In genomic region chr11:88849732-88850131, GRCm38 (mm10) we compare ENCODE assay signal across 8 mouse cellular contexts. TPM values are rescaled to one million over a fixed set of nuclear protein-coding genes. Genes with fewer than 3 reads are reported as not detected.
DNase-seq lines count a peak whose midpoint lies in the region; ATAC-seq and TF ChIP-seq lines count a peak whose summit lies in the region.

No protein-coding gene starts in this region.

- no peak overlapping the region for H3K9ac ChIP-seq in heart, adult 2 months (ENCODE audit: low read depth, low read length)
- H3K9ac ChIP-seq in embryonic facial prominence, embryonic 11.5 days (replicated peaks; ENCODE audit: low read length), result no peak overlapping the region
- no peak overlapping the region for H3K9ac ChIP-seq in kidney, embryonic 14.5 days (ENCODE audit: low read depth, low read length)

- peaks cover 1% of the 10 kb centered on the region; the same call in 1 of the 2 replicates for H3K79me2 ChIP-seq in heart, adult 2 months (replicated peaks; ENCODE audit: control insufficient read depth, insufficient read depth, low read length)

- TF ChIP-seq CTCF in heart, adult 2 months (IDR thresholded peaks at IDR 0.05), result peak; percentile 66

- H3K4me3 ChIP-seq in heart, adult 2 months, result no peak overlapping the region
- no peak overlapping the region for H3K4me3 ChIP-seq in embryonic facial prominence, embryonic 11.5 days (ENCODE audit: low read depth, low read length)
- no peak overlapping the region for H3K4me3 ChIP-seq in kidney, embryonic 14.5 days (ENCODE audit: low read length)

- 22% methylated on average over 3 of the region's 3 CpGs for WGBS in heart, adult 2 months
- WGBS in embryonic facial prominence, embryonic 11.5 days, result 80% methylated on average over 3 of the region's 3 CpGs
- WGBS in kidney, embryonic 14.5 days, result 53% methylated on average over 3 of the region's 3 CpGs

- peaks cover 9% of the 10 kb centered on the region for H3K36me3 ChIP-seq in heart, adult 2 months (ENCODE audit: control insufficient read depth, insufficient read depth, low read length)
- H3K36me3 ChIP-seq in embryonic facial prominence, embryonic 11.5 days (replicated peaks; ENCODE audit: control insufficient read depth, insufficient read depth, low read depth, low read length), result no peaks in the 10 kb centered on the region
- peaks cover 6% of the 10 kb centered on the region for H3K36me3 ChIP-seq in kidney, embryonic 14.5 days (ENCODE audit: control insufficient read depth, insufficient read depth, low read length)

- intact Hi-C loops in heart, adult 2 months (cut with DNase I), result loop anchor here (1.0 to 5.0 kb wide), 4 partner anchors 13 to 106 kb away; partner anchors contain the start of gene Scpep1
- intact Hi-C loops in heart, postnatal 25 days (cut with DNase I), result loop anchor here (2.0 to 5.0 kb wide), 3 partner anchors 58 to 123 kb away; partner anchors contain the start of genes Coil and Scpep1

- peak overlapping the region; percentile 89 for H3K27ac ChIP-seq in heart, adult 2 months
- H3K27ac ChIP-seq in embryonic facial prominence, embryonic 11.5 days (replicated peaks; ENCODE audit: low read depth, low read length), result no peak overlapping the region
- no peak overlapping the region; the same call in 1 of the 2 replicates for H3K27ac ChIP-seq in kidney, embryonic 14.5 days (ENCODE audit: low read depth, low read length)

- no peaks in the 10 kb centered on the region for H3K9me3 ChIP-seq in embryonic facial prominence, embryonic 11.5 days (replicated peaks; ENCODE audit: control insufficient read depth, low read length)
- no peaks in the 10 kb centered on the region for H3K9me3 ChIP-seq in kidney, embryonic 14.5 days (ENCODE audit: control insufficient read depth, low read length)

- peak in 1 of 2 experiments; percentile 29 for DNase-seq in heart, adult 2 months
- DNase-seq in heart, postnatal 25 days (ENCODE audit: low spot score), result no peak
- DNase-seq in 3T3-L1 (ENCODE audit: low read depth, low spot score), result peak; percentile 51
- peak; percentile 23 for DNase-seq in embryonic facial prominence, embryonic 11.5 days (ENCODE audit: low spot score)
- DNase-seq in thymus, postnatal 36 days, result no peak
- no peak for DNase-seq in urinary bladder, postnatal 10 days (ENCODE audit: low spot score)
- no peak for DNase-seq in yolk sac, embryonic 10.5 days (ENCODE audit: low spot score)

- no peaks in the 10 kb centered on the region for H3K27me3 ChIP-seq in heart, adult 2 months (ENCODE audit: control insufficient read depth, insufficient read depth, low read length)
- H3K27me3 ChIP-seq in embryonic facial prominence, embryonic 11.5 days (ENCODE audit: control insufficient read depth, insufficient read depth, low read length), result no peaks in the 10 kb centered on the region
- H3K27me3 ChIP-seq in kidney, embryonic 14.5 days (ENCODE audit: control insufficient read depth, insufficient read depth, low read length), result no peaks in the 10 kb centered on the region

- TF ChIP-seq EP300 in heart, adult 2 months (IDR thresholded peaks at IDR 0.05; ENCODE audit: insufficient read depth, low read depth, low read length), result no peak

- no peak for TF ChIP-seq POLR2A in heart, adult 2 months (IDR thresholded peaks at IDR 0.05; ENCODE audit: insufficient read depth, low read depth, low read length)

- peaks cover 19% of the 10 kb centered on the region for H3K4me1 ChIP-seq in heart, adult 2 months (ENCODE audit: control insufficient read depth, insufficient read depth, low read length)
- no peaks in the 10 kb centered on the region for H3K4me1 ChIP-seq in embryonic facial prominence, embryonic 11.5 days (ENCODE audit: control insufficient read depth, insufficient read depth, low read length)
- H3K4me1 ChIP-seq in kidney, embryonic 14.5 days (ENCODE audit: control insufficient read depth, insufficient read depth, low read length), result peaks cover 23% of the 10 kb centered on the region

- H3K4me2 ChIP-seq in embryonic facial prominence, embryonic 11.5 days (ENCODE audit: low read depth, low read length), result no peak overlapping the region
- no peak overlapping the region for H3K4me2 ChIP-seq in kidney, embryonic 14.5 days (replicated peaks; ENCODE audit: low read depth, low read length)

- ATAC-seq in embryonic facial prominence, embryonic 11.5 days (replicated peaks; ENCODE audit: insufficient number of reproducible peaks, low FRiP score, low TSS enrichment, low read depth), result no peak
- ATAC-seq in kidney, embryonic 14.5 days (ENCODE audit: low FRiP score, low TSS enrichment), result 0 out of 2 replicates have a peak, but pooled peaks have one; percentile 13

RNA-seq across cellular contexts. Expression of gene Akap1, which starts 14.7 kb away (rescaled TPM):
- 100 to 1,000 TPM; 140 to 141 TPM for total RNA-seq in heart, adult 2 months (2021)
- polyA plus RNA-seq in heart, adult 2 months (2012; rRNA removed), result 125 and 178 TPM in 2 replicates
- 100 to 1,000 TPM; 114 to 123 TPM for total RNA-seq in heart, postnatal 25 days (2021)
- polyA plus RNA-seq in embryonic facial prominence, embryonic 11.5 days (2014; fragmentation: Nextera tagmentation; extraction: Ambion mirVana), result 9.6 and 12.3 TPM in 2 replicates
- 12.0 and 20.2 TPM in 2 replicates for polyA plus RNA-seq in kidney, embryonic 14.5 days (2014; fragmentation: Nextera tagmentation; extraction: Ambion mirVana)

Comparison
In these comparisons a context has a peak if more than half of its experiments do, and no peak if none do; other contexts are left out.
1. DNase-seq: peak in 3T3-L1 (single experiment) and embryonic facial prominence, embryonic 11.5 days (single experiment); none in heart, postnatal 25 days (single experiment), thymus, postnatal 36 days (0 of 2), urinary bladder, postnatal 10 days (single experiment) and yolk sac, embryonic 10.5 days (single experiment).